Mouse (Mus musculus): ENCODE data around the gene Cd33. TPM values are rescaled to one million over a fixed set of nuclear protein-coding genes. Genes with fewer than 3 reads are reported as not detected.
A peak's percentile ranks its signal among the peaks of the same experiment; 100 is the strongest.

The Cd33 gene
- polyA plus RNA-seq, 1 experiment from 2014 or later = 1.5 TPM

DNA sequence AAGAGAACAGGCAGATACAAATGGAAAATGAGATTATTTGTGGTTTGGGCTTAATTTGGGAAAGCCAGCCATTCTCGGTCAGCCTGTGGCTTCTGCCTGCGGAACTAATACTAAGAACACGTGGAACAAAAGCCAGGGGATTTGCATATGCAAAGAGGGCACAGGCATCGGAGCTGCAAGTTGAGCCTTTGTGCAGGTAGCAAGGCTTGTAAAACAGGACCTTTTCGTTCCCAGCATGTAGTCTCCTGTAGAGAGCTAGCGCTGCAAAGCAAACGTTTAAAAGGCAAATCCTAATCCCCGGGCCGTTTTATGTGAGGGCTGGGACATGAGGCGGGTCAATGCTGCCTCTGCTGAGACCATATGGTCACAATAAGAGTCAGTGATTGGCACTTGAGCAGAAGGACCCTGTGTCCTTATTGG, 18.4 kb upstream of the Cd33 start:
- Histone ChIP-seq H3K27me3 (replicated peaks; ENCODE audit: control insufficient read depth, insufficient read depth, low read length) (no peaks in the 10 kb centered on the region), H3K36me3 (ENCODE audit: control insufficient read depth, insufficient read depth) (peaks cover 8% of the 10 kb centered on the region)
- ATAC-seq = no peak

GRCm38 (mm10) chr7:43562006-43562633, 17.9 kb upstream of the Cd33 start, which contains the start of gene Zfp658:
Gene Zfp658 (plus strand): TSS chr7:43562256.
- H3K4me3 ChIP-seq (ENCODE audit: low read depth, low read length) = peak within 1 kb of the TSS; percentile 62
- H3K36me3 ChIP-seq (ENCODE audit: control insufficient read depth, insufficient read depth) = peaks cover 2% of the 10 kb centered on the region
- under 1% methylated on average over 27 of the region's 27 CpGs for WGBS
- H3K4me2 ChIP-seq (replicated peaks; ENCODE audit: low read depth) = peak within 1 kb of the TSS; percentile 95
- peak within 1 kb of the TSS; percentile 63 for H3K9ac ChIP-seq (ENCODE audit: low read depth, low read length)
- peak; percentile 74 for ATAC-seq
- H3K27me3 ChIP-seq (replicated peaks; ENCODE audit: control insufficient read depth, insufficient read depth, low read length) = no peaks in the 10 kb centered on the region
- peak within 1 kb of the TSS; percentile 46 for H3K27ac ChIP-seq (ENCODE audit: low read depth, low read length)
- H3K9me3 ChIP-seq (ENCODE audit: control insufficient read depth) = no peaks in the 10 kb centered on the region
- no peaks in the 10 kb centered on the region; the same call in 1 of the 2 replicates for H3K4me1 ChIP-seq (replicated peaks; ENCODE audit: control insufficient read depth, insufficient read depth, low read length)
- TF ChIP-seq CTCF (IDR thresholded peaks at IDR 0.05; ENCODE audit: low read depth) = peak; percentile 37

More for the DNA sequence above, 18.4 kb upstream of the Cd33 start:
- Histone ChIP-seq H3K4me1 (replicated peaks; ENCODE audit: control insufficient read depth, insufficient read depth, low read length) (no peaks in the 10 kb centered on the region; the same call in 1 of the 2 replicates), H3K27ac (ENCODE audit: low read depth, low read length) (peak overlapping the region; percentile 46; the same call in 1 of the 2 replicates), H3K9ac (ENCODE audit: low read depth, low read length) (peak overlapping the region; percentile 63), H3K9me3 (ENCODE audit: control insufficient read depth) (no peaks in the 10 kb centered on the region), H3K4me3 (ENCODE audit: low read depth, low read length) (peak overlapping the region; percentile 62), H3K4me2 (replicated peaks; ENCODE audit: low read depth) (peak overlapping the region; percentile 95)
- under 1% methylated on average over 10 of the region's 10 CpGs for WGBS
- no peak for TF ChIP-seq CTCF (IDR thresholded peaks at IDR 0.05; ENCODE audit: low read depth)

- TF ChIP-seq CTCF (IDR thresholded peaks at IDR 0.05; ENCODE audit: low read depth) = no peak
- no peak for ATAC-seq
- H3K9me3 ChIP-seq (ENCODE audit: control insufficient read depth) = no peaks in the 10 kb centered on the region
- no peak overlapping the region for H3K4me2 ChIP-seq (replicated peaks; ENCODE audit: low read depth)
- no peaks in the 10 kb centered on the region for H3K36me3 ChIP-seq (ENCODE audit: control insufficient read depth, insufficient read depth)
- WGBS = 28% methylated on average over 1 of the region's 1 CpGs
- H3K4me3 ChIP-seq (ENCODE audit: low read depth, low read length) = no peak overlapping the region
- no peak overlapping the region for H3K27ac ChIP-seq (ENCODE audit: low read depth, low read length)
- no peak overlapping the region for H3K9ac ChIP-seq (ENCODE audit: low read depth, low read length)
- no peaks in the 10 kb centered on the region for H3K27me3 ChIP-seq (replicated peaks; ENCODE audit: control insufficient read depth, insufficient read depth, low read length)
- no peaks in the 10 kb centered on the region for H3K4me1 ChIP-seq (replicated peaks; ENCODE audit: control insufficient read depth, insufficient read depth, low read length)
Observed at GRCm38 (mm10) chr7:43556901-43557300, 12.7 kb upstream of the Cd33 start.

GRCm38 (mm10) chr7:43555351-43555750, 11.1 kb upstream of the Cd33 start:
- Histone ChIP-seq H3K36me3 (ENCODE audit: control insufficient read depth, insufficient read depth) (no peaks in the 10 kb centered on the region), H3K4me3 (ENCODE audit: low read depth, low read length) (no peak overlapping the region), H3K27ac (ENCODE audit: low read depth, low read length) (no peak overlapping the region), H3K4me2 (replicated peaks; ENCODE audit: low read depth) (no peak overlapping the region), H3K27me3 (replicated peaks; ENCODE audit: control insufficient read depth, insufficient read depth, low read length) (no peaks in the 10 kb centered on the region), H3K9ac (ENCODE audit: low read depth, low read length) (no peak overlapping the region), H3K4me1 (replicated peaks; ENCODE audit: control insufficient read depth, insufficient read depth, low read length) (no peaks in the 10 kb centered on the region), H3K9me3 (ENCODE audit: control insufficient read depth) (no peaks in the 10 kb centered on the region)
- no peak for TF ChIP-seq CTCF (IDR thresholded peaks at IDR 0.05; ENCODE audit: low read depth)
- ATAC-seq = no peak
- WGBS = 86% methylated on average over 5 of the region's 5 CpGs

- Histone ChIP-seq H3K9ac (ENCODE audit: low read depth, low read length) (no peak overlapping the region), H3K4me1 (replicated peaks; ENCODE audit: control insufficient read depth, insufficient read depth, low read length) (no peaks in the 10 kb centered on the region), H3K27me3 (replicated peaks; ENCODE audit: control insufficient read depth, insufficient read depth, low read length) (no peaks in the 10 kb centered on the region), H3K4me3 (ENCODE audit: low read depth, low read length) (no peak overlapping the region), H3K36me3 (ENCODE audit: control insufficient read depth, insufficient read depth) (no peaks in the 10 kb centered on the region), H3K4me2 (replicated peaks; ENCODE audit: low read depth) (no peak overlapping the region), H3K27ac (ENCODE audit: low read depth, low read length) (no peak overlapping the region), H3K9me3 (ENCODE audit: control insufficient read depth) (no peaks in the 10 kb centered on the region)
- 55% methylated on average over 3 of the region's 3 CpGs for WGBS
- TF ChIP-seq CTCF (IDR thresholded peaks at IDR 0.05; ENCODE audit: low read depth) = no peak
- no peak for ATAC-seq
Observed at GRCm38 (mm10) chr7:43554550-43554949, 10.3 kb upstream of the Cd33 start.

DNA sequence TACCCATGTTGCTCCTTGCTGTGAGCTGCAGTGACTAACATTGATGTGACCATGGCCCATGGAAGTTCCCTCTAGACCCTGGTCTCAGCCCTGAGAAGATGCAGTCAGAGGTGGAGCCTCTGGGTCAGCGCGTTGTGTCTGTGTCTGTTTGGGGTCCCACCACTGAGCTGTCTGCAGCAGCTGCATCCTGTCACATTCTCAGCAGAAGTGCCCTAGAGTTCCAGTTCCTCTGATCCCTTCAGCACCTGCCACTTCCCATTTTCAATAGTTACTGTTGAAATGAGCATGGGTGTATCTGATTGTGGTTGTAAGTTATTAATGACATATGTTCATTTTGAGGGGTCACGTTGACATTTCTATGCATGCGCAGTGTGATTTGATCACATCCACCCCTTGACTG, 8.9 kb upstream of the Cd33 start:
- H3K27ac ChIP-seq (ENCODE audit: low read depth, low read length) = no peak overlapping the region
- H3K27me3 ChIP-seq (replicated peaks; ENCODE audit: control insufficient read depth, insufficient read depth, low read length) = no peaks in the 10 kb centered on the region
- no peak for TF ChIP-seq CTCF (IDR thresholded peaks at IDR 0.05; ENCODE audit: low read depth)
- no peak overlapping the region for H3K9ac ChIP-seq (ENCODE audit: low read depth, low read length)
- no peak for ATAC-seq
- no peaks in the 10 kb centered on the region for H3K4me1 ChIP-seq (replicated peaks; ENCODE audit: control insufficient read depth, insufficient read depth, low read length)
- no peaks in the 10 kb centered on the region for H3K9me3 ChIP-seq (ENCODE audit: control insufficient read depth)
- 72% methylated on average over 4 of the region's 4 CpGs for whole genome bisulfite sequencing
- H3K4me3 ChIP-seq (ENCODE audit: low read depth, low read length) = no peak overlapping the region
- H3K4me2 ChIP-seq (replicated peaks; ENCODE audit: low read depth) = no peak overlapping the region
- H3K36me3 ChIP-seq (ENCODE audit: control insufficient read depth, insufficient read depth) = no peaks in the 10 kb centered on the region

All from intestine, postnatal 0 days (tissue).